Mouse (Mus musculus): ENCODE results near the gene Btf3.
A peak's percentile ranks its signal among the peaks of the same experiment; 100 is the strongest.

The Btf3 gene

DNA sequence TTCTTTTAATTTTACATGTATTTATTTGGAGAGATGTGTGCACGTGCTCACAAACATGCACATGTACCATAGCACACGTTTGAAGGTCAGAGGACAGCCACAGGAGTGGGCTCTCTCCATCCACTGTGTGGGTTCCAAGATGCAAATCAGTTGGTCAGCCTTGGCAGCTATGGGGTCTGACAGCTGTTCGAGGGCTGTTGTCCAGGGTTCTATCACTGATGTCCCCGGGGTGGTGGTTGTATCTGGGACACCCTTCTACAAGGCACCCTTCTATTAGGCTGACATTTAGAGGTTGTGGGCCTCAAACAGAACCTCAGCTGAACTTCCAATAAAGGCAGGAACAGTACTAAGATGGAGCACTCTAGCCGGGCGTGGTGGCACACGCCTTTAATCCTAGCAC, 40.6 kb downstream of the Btf3 start:
- DNase-seq (ENCODE audit: low spot score) = no peak

DNA sequence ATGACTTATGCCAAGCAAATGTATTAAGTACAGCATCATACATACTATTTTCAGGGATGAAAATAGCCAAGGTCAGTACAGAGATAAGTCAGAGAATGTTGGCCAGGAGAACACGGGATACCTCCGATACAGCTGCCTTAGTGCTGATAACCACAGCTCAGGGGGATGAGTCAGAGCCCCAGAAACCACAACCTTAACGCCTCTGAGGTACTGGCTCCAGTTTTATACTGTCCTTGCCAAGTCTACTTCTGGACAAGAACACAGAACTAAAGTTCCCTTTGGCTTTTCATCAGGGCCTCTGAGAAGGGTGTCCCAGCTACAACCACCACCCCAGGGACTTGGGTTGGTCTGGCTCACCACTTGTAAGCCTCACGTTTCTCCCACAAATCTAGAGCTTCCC, 41.2 kb downstream of the Btf3 start:
- peak; percentile 40 for DNase-seq (ENCODE audit: low spot score)

DNA sequence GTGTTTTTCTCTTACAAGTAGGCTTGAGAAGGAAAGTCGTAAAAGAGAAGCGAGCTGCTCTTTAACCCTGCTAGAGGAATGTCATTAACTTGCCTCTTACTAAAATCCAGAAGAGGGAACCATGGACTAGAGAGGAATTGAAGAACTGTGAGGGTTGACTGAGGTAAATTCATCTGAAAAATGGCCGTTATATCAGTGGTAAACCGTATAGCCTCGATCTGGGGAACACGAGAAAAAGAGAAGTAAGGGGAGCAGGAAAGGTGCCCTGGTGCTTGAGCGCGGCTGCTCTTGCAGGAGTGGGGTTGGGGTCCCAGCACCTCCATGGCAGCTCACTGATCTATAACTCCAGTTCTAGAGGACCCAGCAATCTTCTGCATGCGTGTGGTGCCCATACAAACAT, 42.8 kb downstream of the Btf3 start:
- DNase-seq (ENCODE audit: low spot score) = no peak

DNA sequence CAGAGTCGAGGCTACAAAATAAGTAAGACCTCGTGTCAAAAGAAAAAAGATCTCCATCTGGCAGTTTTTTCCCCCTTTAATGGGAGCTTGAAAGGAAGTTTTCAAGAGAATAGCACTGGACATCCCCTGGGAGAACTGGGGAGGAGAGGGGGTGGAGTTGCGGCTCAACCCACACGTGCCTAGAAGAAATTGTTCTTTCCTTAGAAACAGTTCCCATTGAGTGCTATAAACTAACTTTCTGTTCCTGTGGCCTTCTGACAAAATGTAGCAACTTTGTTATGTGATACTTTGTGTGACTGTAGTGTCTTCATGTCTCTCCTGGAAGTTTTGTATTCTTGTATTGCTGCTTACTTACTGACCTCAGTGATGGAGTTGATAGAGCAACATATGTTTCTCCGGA, 52.7 kb downstream of the Btf3 start:
- no peak for DNase-seq (ENCODE audit: low spot score)

DNA sequence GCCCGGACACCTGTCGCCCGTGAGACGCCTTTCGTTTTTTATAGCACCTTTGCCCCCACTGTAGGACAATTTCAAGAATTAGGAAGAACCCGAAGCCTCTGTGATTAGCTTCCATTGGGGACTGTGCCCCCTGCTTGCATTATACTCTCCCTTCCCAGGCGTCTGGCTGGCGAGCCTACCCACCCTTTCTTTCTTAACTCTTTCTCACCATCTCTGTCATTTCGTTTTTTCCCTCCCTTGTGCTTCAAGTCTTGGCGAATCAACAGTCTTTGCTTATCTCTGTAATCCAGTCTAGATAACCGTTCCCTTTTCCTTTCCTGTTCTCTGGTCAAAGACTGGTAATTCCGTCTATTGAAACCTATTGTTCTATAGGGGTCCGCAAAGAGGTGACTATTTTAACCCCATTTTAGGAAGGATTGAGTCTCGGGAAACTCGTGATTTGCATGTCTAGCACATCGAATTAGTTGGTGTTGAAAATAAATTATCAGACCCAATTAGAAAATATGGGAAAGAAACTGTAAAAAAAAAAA, 53.3 kb downstream of the Btf3 start:
- DNase-seq (ENCODE audit: low spot score) = peak; percentile 33

DNA sequence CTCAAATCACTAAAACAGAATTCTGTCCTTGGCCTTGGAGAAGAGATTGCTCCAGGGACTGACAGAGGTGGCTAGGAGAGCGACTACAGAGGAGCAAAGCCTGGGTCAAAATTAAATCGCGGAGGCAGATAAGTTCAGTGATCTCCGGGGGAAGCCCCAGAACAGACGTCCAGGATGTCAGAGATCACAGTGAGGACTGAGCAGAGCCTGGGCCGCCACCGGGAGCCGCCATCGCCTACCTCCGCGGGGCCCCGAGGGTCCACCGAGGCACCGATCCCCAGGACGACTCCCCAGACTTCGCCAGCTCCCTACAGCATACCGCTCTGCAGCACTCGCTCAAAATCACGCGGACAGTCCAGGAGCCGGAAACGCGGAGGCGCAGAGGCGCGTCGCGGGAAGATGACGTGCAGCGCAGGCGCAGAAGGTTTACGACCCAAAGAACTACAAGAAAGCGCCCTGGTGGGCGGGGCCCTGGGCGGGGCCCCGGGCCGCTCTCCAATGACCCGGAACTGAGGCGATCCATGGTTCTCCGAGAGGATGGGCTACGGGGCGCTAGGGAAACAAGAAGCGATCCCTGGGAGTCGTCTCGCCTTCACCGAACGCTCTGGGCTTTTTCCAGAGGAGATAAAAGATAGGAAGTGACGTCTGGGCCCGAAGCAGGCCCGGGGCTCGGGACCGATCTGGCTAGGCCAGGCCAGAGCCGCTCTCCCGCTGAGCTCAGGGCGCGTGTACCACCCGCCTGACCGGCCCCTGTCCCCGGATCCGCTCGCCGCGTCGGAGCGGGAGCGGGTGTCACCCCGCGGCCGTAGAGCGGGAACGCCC, 54.0 kb downstream of the Btf3 start, which contains the start of the genes Utp15 and Ankra2:
Gene Utp15, minus strand, starts transcription at position 406 of the 822 bp plus-strand sequence.
Gene Ankra2, plus strand, starts transcription at position 439 of the 822 bp plus-strand sequence.
- DNase-seq (ENCODE audit: low spot score) = peak; percentile 98
